Mouse (Mus musculus) mature B cell (primary cell): ENCODE data around the gene Tfb1m.

ENCODE experiments used
- in situ Hi-C: fragments of 300-500 bp; cut with MboI; formaldehyde crosslinking; loops from 2 replicates; pipeline ENCODE4 v1.14.3; 2019

Tfb1m gene

DNA sequence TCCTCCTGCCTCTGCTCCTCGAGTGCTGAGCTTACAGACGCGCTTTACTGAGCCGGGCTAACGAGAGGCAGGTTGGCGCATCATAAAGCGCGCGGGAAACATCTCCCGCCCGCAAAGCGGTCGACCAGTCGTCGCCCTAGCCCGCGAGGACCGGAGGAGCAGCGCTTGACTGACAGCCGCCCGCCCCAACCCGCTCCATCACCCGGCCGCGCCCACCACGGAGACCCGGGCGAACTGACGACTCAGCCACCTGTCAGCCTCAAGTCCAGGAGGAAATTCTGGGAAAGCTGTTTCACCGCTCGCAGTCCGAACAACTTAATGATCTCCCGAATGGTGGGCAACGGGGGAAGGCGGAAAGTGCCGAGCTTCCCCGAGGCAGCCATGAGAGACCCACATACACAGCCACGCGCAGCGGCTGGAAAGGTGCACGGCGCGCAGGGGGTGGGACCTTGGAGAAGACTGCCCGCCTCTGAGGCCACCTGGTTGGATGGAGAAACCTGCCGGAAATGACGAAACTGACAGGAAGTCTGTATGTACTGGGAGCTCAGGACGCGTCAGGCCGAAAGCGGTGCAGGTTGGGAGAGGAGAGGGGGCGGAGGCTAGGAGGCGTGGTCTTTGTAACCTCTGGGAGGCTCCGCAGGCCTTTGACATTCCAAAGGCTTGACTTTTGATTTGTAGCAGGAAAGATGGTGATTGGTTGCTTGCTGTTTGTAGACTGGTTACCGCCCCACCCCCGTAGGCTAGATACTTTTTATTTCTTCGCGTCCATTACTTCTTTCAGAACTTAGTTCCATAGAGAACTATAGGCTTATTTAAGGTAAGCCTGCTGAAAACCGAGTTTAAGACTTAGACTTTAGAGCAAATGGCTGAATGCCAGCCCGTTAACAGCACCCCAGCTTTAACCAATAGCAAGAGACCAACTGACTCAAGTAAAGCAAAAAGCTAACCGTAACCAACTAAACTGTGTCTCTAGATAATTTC, at the start of gene Tfb1m:
Gene Tfb1m (minus strand): TSS at position 451 of the 981 bp plus-strand sequence.
- in situ Hi-C loops = no loop called here

- in situ Hi-C loops = no loop called here
Measured at GRCm38 (mm10) chr17:3602954-3603672, 45.5 kb upstream of the Tfb1m start.

- in situ Hi-C loops = no loop called here
Measured at GRCm38 (mm10) chr17:3598393-3598792, 40.8 kb upstream of the Tfb1m start.

DNA sequence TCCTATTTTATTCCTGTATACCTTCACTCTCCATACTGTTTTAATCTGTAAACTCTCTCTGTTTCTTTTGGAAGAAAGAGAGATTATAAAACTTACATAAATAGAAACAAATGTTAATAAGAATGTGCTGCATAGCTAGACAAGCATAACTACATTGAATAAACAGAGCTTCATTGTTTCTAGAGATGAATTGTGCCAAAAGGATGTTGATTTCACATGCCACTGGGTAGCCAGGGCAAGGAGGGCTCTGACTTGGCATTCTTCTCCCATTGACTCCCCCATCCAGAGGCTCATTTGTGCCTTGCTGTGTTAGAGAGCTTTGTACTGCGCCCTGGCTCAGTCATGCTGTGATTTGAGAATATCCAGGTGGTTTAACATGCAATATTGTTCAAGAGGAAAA, 40.3 kb upstream of the Tfb1m start:
- in situ Hi-C loops = no loop called here

DNA sequence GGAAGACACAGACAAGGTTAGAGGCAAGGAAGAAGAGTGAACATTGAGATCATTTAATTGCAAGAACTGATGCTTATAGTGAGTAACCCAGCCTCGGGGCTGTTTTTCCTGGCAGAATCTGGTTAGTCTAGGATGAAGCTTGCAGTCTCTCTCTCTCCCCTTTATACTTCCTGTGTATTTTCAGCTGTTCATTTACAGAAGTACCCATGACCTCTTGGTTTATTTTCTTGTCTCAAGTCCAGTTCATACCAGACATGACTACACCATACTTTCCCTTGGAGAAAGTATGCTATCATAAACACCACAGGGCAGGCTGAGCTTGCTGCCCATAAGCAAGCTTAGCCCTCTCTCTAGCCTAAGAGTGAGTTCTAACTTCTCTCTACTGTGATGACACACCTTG, 39.5 kb upstream of the Tfb1m start:
- in situ Hi-C loops = no loop called here

DNA sequence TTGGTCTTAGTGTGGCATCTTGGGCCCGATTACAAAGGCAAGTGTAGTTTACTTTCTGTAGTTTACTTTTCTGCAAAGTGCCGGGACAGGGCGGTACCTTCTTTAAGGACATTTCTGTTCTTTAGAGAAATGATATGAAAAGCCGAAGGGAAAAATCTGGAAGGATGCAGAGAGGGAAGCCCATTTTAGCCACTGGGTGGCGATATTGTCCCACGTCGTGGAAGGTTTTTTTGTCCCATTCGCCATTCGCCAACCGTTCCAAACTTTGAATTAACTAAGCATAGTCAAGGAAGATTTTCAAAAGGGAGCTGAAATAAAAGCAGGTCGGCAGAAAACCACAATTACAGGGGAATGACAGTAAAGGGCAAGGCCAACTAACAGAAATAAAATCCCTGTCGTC, 13.3 kb upstream of the Tfb1m start:
- in situ Hi-C loops = no loop called here

GRCm38 (mm10) chr17:3562405-3562804, 4.8 kb upstream of the Tfb1m start:
- in situ Hi-C loops = no loop called here

DNA sequence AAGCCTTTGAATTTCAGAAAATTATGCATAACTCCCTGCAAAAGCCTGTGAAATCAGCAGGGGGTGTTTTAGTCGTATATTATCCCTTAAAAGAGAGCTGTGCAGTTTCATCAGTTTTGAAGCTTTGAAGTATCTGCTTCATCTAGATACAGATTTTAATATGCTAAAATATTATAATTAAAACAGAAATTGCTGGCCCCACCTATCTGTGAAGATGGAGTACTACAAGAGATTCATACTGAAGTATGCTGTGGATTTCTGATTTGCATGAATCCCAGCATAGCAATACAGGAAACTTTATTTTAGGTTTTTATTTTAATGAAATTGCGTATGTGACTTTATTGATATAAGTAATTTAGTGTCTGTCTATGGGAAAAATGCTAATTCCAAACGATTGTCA, 3.0 kb upstream of the Tfb1m start:
- in situ Hi-C loops = no loop called here

- in situ Hi-C loops = no loop called here
Measured at GRCm38 (mm10) chr17:3558356-3558870, 832 bp upstream of the Tfb1m start.

- in situ Hi-C loops = no loop called here
Measured at GRCm38 (mm10) chr17:3556251-3556650, 1.3 kb downstream of the Tfb1m start.

- in situ Hi-C loops = no loop called here
Measured at GRCm38 (mm10) chr17:3547725-3548124, 9.9 kb downstream of the Tfb1m start.

DNA sequence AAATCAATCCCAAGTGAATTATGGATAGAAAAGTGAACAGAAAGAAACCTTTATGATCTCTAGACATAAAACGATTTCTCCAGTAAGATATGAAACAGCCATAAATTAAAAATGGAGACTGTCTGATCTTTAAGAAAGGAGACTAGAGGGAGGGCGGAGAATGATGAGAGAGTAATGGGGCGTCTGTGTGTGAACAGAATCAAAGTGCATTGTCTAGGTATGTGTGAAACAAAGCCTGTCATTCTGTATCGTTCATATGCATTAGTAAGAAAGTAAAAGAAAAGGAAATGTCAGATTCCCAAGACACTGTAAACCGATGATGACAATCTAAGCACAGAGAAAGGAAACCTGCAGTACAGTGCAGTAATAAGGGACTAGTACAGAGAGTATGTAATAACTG, 16.5 kb downstream of the Tfb1m start:
- in situ Hi-C loops = no loop called here

DNA sequence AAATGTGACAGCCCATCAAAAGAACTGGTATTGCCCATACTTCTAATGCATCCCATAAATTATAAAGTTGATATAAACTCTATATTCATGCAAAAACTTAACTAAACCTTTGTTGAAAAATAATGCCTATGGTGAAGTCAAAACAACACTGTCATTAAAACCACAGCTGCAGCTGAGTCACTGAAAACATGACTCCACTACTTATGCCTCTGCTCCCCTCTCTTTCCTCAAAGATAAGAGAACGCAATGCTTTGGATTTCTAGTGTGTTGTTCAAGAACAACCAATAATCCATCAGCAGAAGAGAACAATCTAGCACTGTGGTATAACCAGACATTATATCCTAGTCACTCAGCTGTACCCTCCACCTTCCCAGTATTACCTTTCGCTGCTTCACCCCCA, 17.3 kb downstream of the Tfb1m start:
- in situ Hi-C loops = no loop called here

- in situ Hi-C loops = no loop called here
Measured at GRCm38 (mm10) chr17:3533425-3533824, 24.2 kb downstream of the Tfb1m start.

DNA sequence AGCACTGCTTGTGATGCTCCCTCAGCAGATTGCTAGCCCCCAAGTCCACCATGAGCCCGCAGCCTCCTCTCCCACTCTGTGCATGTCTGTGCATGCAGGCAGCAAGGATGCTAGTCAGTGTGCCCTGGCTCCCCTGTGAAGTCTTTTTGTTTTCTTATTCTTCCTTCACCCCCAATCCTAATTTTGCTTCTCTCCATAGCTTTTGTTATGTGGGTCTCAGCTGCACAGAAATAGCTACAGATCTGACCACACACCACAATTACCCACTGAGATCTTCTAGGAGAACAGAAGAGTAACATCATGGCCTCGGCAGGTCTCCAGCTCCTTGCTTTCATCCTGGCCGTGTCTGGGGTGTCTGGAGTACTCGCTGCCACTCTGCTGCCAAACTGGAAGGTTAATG, 25.3 kb downstream of the Tfb1m start, which contains the start of gene Cldn20:
Gene Cldn20 (plus strand): TSS at position 301 of the 400 bp plus-strand sequence.
- in situ Hi-C loops = no loop called here

DNA sequence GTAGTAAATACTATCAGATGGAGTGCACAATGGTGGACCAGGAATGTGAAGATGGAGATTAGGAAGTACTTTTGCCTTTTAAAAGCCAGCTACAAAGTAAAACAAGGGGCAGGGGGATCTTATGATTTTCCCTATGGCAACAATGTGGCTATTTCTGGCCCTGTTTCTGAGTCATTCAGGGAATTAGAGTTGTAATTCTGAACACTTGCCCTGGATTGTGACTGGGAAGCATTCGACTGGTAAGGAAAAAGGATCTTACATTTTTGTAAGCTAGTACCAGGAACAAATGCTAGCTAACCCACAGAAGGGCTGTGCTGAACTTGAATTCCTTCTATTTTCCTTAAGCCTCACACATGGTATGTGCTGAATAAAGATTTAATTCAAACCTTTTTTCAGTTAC, 25.9 kb downstream of the Tfb1m start:
- in situ Hi-C loops = no loop called here

- in situ Hi-C loops = no loop called here
Measured at GRCm38 (mm10) chr17:3530549-3530948, 27.0 kb downstream of the Tfb1m start.

DNA sequence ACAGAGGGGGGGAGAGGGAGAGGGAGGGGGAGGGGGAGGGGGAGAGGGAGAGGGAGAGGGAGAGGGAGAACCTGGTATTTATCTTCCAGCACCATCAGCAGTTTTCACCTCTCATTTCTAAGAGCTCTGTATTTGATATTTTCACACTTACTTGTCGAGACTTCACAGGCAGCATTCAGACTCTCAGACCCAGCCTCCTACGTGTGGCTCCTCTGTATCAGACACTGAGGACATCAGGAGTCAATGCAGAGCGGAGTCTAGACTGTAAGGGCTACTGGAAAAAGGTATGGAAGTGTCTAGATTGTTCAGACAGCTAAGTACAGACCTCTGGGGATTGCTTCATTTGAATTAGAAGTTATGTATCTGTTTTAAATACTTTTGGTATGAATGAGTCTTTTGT, 28.1 kb downstream of the Tfb1m start:
- in situ Hi-C loops = no loop called here

- in situ Hi-C loops = no loop called here
Measured at GRCm38 (mm10) chr17:3527841-3528471, 29.6 kb downstream of the Tfb1m start.

DNA sequence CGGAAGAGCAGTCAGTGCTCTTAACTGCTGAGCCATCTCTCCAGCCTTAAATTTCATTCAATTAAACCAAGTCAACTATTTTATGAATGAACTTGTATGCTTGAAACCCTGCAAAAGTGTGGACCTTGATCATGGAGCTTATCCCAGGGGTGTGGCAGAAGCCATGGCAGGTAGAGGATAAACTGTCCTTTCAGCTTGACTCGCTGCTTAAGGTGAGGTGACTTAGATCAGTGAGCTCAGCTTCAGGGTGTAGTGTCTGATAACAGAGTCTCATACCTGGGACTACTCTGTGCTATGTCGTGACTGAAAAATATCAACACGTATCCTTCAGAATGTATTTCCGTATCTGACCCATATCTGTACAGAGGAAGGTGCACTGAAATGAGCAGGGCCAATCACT, 37.2 kb downstream of the Tfb1m start:
- in situ Hi-C loops = no loop called here

- in situ Hi-C loops = no loop called here
Measured at GRCm38 (mm10) chr17:3516406-3516805, 41.2 kb downstream of the Tfb1m start.

DNA sequence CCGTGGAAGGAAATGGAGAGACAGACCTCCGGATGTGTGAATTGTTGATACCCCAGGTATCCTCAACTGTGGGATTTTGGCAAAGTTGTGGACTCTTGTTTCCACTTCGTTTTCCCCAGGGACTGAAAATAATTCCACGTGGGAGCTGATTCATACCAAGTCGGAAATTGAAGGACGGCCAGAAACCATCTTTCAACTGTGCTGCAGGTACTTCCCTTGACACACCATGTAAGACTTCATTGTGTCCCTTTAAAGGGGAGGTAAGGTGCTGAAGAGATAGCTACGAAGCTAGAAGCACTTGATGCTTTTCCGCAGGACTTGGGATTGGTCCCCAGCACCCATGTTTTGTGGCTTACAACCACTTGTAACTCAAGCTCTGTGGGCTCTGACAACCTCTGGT, 41.7 kb downstream of the Tfb1m start:
- in situ Hi-C loops = no loop called here
